Mouse (Mus musculus) forebrain, embryonic 12.5 days (tissue): ENCODE data around the gene Tent2. TPM values are rescaled to one million over a fixed set of nuclear protein-coding genes. Genes with fewer than 3 reads are reported as not detected.

Experiments used
- ATAC-seq: fragments of 200-750 bp; cut with Nextera tagmentation; 2 replicates; pipeline ENCODE4 v1.8.0; 2017; ENCODE audit warnings: moderate TSS enrichment; ENCODE audit not compliant: low FRiP score
- H3K27ac ChIP-seq: fragments of 300-500 bp; sonication (generic); 2 replicates; pipeline ENCODE4 v1.5.1; 2016; ENCODE audit warnings: mild to moderate bottlenecking
- H3K27me3 ChIP-seq: fragments of 300-500 bp; sonication (generic); 2 replicates; pipeline ENCODE4 v1.6.1; 2016; ENCODE audit warnings: mild to moderate bottlenecking
- H3K36me3 ChIP-seq: fragments of 300-500 bp; sonication (generic); replicated peaks from 2 replicates; pipeline ENCODE4 v1.6.1; 2016; ENCODE audit warnings: mild to moderate bottlenecking
- H3K4me1 ChIP-seq: fragments of 300-500 bp; sonication (generic); 2 replicates; pipeline ENCODE4 v1.6.1; 2016
- H3K4me2 ChIP-seq: fragments of 300-500 bp; sonication (generic); 2 replicates; pipeline ENCODE4 v1.6.1; 2016; ENCODE audit warnings: mild to moderate bottlenecking, moderate library complexity
- H3K4me3 ChIP-seq: fragments of 300-500 bp; sonication (generic); replicated peaks from 2 replicates; pipeline ENCODE4 v1.5.1; 2016; ENCODE audit warnings: mild to moderate bottlenecking
- H3K9ac ChIP-seq: fragments of 300-500 bp; sonication (generic); 2 replicates; pipeline ENCODE4 v1.6.1; 2016; ENCODE audit warnings: mild to moderate bottlenecking
- H3K9me3 ChIP-seq: fragments of 300-500 bp; sonication (generic); 2 replicates; pipeline ENCODE4 v1.6.1; 2016
- WGBS: fragments of 180-500 bp; shearing (Covaris S2); methylation state at CpG from one replicate; pipeline ENCODE4 v1.1.7; 2016; 5-methylcytosine and 5-hydroxymethylcytosine counted together
- polyA plus RNA-seq: library from polyadenylated mRNA; unstranded; fragments of >200 nt; fragmentation: Nextera tagmentation; extraction: Ambion mirVana; gene quantifications from 2 replicates; pipeline ENCODE4 v1.2.1, GENCODE M21; 2016

Gene Tent2
- polyA plus RNA-seq = 54.4 and 57.2 TPM in 2 replicates

DNA sequence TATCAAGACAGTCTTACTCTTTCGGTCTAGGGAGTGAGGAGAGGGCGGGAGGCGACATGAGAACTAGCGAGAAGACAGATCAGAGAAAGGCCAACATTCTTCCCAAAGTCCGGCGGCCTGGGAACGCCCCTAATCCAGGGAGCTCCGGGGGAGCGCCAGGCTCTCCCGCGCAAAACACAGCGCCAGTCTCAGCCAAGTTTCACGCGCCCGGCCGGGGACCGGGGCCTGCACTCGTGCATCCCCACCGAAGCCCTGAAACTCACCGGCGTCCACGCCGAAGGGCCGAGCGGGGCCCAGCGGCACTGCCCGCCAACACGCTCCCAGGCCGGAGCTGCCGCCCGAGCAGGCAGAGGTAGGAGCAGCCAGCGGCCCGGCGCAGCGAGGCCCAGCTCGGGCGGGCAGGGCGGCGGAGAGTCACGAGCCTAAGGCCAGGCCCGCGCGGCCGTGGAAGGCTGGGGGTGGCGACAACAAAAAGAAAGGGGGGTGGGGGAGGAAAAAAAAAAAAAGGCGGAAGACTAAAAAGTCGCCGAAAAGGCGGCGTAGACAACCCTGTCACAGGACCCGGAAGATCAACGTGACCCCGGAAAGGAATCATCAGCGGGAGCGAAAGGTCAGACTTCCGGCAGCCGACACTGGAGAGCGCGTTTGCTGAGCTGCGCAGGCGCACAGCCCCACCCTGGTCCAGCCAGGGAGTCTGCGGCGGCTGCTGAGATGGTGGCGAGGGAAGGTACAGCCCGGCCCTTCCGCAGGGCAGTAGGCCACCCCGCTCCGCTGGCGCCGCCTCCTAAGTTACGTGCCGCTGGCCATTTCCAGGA is at the start of gene Tent2:
TSS of gene Tent2 (minus strand) at position 555 of the 815 bp plus-strand sequence.
- H3K4me1 ChIP-seq = peaks cover 12% of the 10 kb centered on the region
- peak within 1 kb of the TSS; percentile 96 for H3K4me3 ChIP-seq
- peak within 1 kb of the TSS; percentile 71 for H3K4me2 ChIP-seq
- no peaks in the 10 kb centered on the region for H3K36me3 ChIP-seq
- peak; percentile 99 for ATAC-seq
- H3K27ac ChIP-seq = peak within 1 kb of the TSS; percentile 94
- peak within 1 kb of the TSS; percentile 95 for H3K9ac ChIP-seq
- no peaks in the 10 kb centered on the region for H3K9me3 ChIP-seq
- no peaks in the 10 kb centered on the region for H3K27me3 ChIP-seq
- WGBS = under 1% methylated on average over 65 of the region's 72 CpGs

DNA sequence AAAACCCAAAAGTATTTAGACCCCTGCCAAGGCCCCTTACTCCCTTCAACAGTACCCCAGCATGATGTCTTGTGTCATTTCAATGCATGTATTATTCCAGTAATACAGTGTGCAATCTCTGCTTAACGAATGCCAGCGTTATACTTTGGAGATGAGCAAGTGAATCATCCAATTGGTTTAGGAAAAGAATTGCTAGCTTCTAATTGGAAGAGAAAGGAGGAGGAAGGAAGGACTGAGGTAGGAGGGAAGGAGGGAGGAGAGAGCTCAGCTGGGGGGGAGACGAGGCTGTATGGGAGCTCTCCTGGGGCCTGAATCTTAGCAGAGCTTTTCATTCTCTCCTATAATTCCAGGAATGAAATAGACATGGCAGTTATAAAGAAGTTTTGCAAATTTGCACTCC is 49.0 kb upstream of the Tent2 start:
- WGBS = 21% methylated on average over 3 of the region's 3 CpGs
- no peaks in the 10 kb centered on the region for H3K4me1 ChIP-seq
- no peaks in the 10 kb centered on the region for H3K27me3 ChIP-seq

DNA sequence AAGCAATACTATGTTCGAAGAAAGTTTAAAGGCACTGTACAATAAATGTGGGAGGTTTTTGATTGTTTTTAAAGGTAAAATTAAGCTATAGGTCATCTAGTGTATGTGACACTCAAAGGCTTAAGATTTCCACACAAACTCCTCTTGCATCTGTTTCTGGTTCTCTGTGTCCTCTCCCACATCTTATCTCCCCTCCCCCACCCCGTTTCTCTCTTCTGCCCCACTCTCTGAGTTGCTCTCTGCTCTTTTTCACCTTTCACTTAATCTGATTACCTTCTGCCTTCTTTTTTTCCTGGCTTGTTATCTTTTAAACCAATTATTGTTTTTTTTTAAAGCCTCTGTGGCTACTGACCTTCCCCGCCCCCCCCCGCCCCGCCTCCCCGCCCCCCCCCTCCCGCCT is 47.4 kb upstream of the Tent2 start:
- H3K9me3 ChIP-seq = no peaks in the 10 kb centered on the region
- H3K9ac ChIP-seq = no peak overlapping the region
- no peaks in the 10 kb centered on the region for H3K36me3 ChIP-seq
- H3K4me1 ChIP-seq = no peaks in the 10 kb centered on the region
- H3K27me3 ChIP-seq = no peaks in the 10 kb centered on the region
- no peak overlapping the region for H3K4me3 ChIP-seq
- WGBS = 45% methylated on average over 3 of the region's 7 CpGs
- no peak overlapping the region for H3K4me2 ChIP-seq
- ATAC-seq = no peak
- no peak overlapping the region for H3K27ac ChIP-seq

More for the DNA sequence above, 49.0 kb upstream of the Tent2 start:
- Histone ChIP-seq H3K36me3 (no peaks in the 10 kb centered on the region), H3K9ac (no peak overlapping the region), H3K9me3 (no peaks in the 10 kb centered on the region), H3K27ac (no peak overlapping the region), H3K4me2 (no peak overlapping the region), H3K4me3 (no peak overlapping the region)
- ATAC-seq = no peak

DNA sequence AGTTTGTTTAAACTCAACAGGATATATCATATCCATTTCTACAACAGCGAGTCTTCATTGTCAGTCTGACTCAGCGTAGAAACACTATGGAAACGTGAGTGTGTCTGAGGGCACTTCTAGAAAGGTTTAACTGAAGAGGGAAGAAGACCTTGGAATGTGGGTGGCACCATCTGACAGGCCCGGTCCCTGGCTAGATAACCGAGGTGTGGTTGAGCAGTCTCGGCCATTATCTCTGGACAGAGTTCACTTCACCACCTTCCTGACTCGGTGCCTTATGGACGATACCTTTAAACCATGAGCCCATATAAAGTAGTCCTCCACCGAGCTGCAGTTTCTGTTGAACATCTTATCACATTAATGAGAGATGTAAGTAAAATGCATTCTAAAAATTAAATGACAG is 46.9 kb upstream of the Tent2 start:
- H3K9me3 ChIP-seq = no peaks in the 10 kb centered on the region
- H3K4me1 ChIP-seq = no peaks in the 10 kb centered on the region
- H3K9ac ChIP-seq = no peak overlapping the region
- no peak for ATAC-seq
- H3K4me2 ChIP-seq = no peak overlapping the region
- H3K4me3 ChIP-seq = no peak overlapping the region
- WGBS = 80% methylated on average over 9 of the region's 9 CpGs
- H3K27ac ChIP-seq = no peak overlapping the region
- no peaks in the 10 kb centered on the region for H3K27me3 ChIP-seq
- no peaks in the 10 kb centered on the region for H3K36me3 ChIP-seq

DNA sequence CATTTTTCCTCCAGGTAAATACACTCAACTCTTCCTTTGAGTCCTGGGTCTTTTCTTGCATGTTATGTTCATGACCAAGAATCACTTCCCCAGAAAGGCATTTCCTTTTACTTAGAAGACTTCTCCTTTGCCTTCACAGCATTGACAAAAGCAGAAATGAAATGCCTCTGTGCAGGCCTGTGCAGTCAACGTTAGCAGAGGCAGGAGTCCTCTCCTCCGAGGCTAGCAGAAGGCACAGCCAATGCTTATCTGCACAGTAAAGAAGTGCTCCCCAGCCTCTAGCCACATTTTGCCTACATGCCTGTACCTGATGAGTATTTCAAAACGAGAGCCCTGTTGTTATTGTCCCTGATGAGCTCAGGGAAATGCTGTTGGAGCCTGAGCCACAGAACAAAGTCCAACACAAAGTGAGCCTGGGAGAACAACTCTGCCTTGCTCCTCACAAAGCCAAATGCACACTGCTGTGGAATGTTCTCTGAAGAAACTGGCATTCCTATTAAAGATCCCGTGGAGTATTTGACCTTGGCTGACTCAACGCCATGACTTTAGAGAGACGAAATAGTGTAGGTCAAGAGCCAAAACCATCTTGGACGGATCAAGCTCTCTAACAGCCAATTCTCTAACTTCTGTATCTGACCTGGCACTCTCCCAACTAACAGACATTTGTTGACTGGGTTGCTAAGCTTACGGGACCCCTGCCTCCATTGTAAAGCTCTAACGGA is 45.7 kb upstream of the Tent2 start:
- no peaks in the 10 kb centered on the region for H3K27me3 ChIP-seq
- no peak for ATAC-seq
- H3K4me1 ChIP-seq = no peaks in the 10 kb centered on the region
- no peak overlapping the region for H3K27ac ChIP-seq
- no peaks in the 10 kb centered on the region for H3K36me3 ChIP-seq
- no peak overlapping the region for H3K9ac ChIP-seq
- H3K9me3 ChIP-seq = no peaks in the 10 kb centered on the region
- H3K4me3 ChIP-seq = no peak overlapping the region
- WGBS = 84% methylated on average over 9 of the region's 9 CpGs
- no peak overlapping the region for H3K4me2 ChIP-seq

DNA sequence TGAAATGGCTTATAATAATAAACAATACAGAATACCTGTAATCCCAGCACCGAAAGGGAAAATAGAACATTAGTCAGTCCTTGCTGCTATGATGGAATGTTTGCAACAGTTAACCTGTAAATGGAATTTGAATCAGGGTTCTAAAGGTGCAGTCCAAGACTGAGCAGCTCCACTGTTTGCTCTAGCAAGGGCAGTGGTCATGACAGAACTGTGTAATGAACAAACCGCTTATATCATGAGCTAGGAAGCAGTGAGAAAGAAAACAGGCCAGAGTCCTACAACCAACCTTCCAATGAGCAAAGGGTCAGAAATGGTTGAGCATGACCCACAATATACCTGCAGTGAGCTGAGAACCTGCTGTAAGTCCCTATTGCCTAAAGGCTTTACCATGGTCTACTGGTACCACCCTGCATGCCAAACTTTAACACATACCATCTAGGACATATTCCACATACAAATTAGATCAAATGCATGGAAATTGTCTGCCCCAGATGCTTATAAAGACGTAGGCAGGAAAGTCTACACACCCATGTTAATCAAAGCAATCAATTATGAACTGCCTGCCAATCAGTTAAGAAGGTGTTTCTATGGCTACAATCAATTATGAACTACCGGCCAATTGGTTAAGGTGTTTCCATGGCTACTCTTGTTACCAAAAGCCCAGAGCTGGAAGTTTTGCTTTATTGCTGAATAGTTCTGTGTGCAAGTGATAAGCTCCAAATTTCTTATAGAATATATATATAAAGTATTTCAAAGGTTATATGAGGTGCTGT is 42.3 kb upstream of the Tent2 start:
- Histone ChIP-seq H3K4me1 (no peaks in the 10 kb centered on the region), H3K9ac (no peak overlapping the region), H3K36me3 (no peaks in the 10 kb centered on the region), H3K27me3 (no peaks in the 10 kb centered on the region), H3K27ac (no peak overlapping the region), H3K4me3 (no peak overlapping the region), H3K4me2 (no peak overlapping the region), H3K9me3 (no peaks in the 10 kb centered on the region)
- WGBS = 81% methylated on average over 4 of the region's 4 CpGs
- ATAC-seq = no peak

DNA sequence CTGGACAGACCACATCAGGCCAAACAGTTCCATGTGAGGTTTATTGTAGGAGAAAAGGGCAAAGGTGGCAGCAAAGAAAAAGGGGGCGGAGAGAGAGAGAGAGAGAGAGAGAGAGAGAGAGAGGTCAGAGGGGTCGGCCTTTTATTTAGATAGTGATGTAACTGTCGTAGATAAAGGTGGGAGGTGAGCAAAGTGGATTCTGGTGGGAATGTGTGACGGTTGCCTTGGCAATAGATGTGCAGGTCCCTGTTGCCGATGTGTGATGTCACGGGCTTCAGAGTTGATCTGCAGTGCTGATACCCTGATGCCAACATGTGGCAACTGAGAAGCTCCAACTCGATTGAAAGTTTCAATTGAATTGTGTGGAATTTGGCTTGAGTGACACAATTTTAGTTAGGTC is 40.1 kb upstream of the Tent2 start:
- 92% methylated on average over 7 of the region's 7 CpGs for WGBS
- H3K27me3 ChIP-seq = no peaks in the 10 kb centered on the region
- H3K36me3 ChIP-seq = no peaks in the 10 kb centered on the region
- no peaks in the 10 kb centered on the region for H3K9me3 ChIP-seq
- H3K27ac ChIP-seq = no peak overlapping the region
- H3K4me1 ChIP-seq = no peaks in the 10 kb centered on the region
- no peak overlapping the region for H3K9ac ChIP-seq
- H3K4me2 ChIP-seq = no peak overlapping the region
- ATAC-seq = no peak
- no peak overlapping the region for H3K4me3 ChIP-seq

DNA sequence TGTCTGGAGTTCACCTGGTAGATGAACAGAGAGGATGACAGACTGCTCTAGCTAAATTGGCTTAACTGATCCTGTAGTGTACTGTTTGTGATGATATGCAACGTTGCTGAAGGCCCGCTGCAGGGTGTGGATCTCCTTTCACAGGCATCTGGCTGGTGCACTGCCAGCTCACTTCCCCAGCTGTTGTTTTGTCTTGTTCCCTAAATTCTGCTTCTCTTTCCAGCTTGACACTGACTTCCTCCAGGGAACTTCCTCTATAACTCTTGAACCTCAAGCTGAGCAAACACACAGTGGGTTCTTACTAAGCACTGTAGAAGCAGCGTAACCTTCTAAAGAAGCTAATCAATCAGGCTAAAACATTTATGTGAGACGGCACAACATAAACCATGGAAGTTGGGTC is 38.8 kb upstream of the Tent2 start:
- Histone ChIP-seq H3K4me2 (no peak overlapping the region), H3K4me3 (no peak overlapping the region), H3K9me3 (no peaks in the 10 kb centered on the region), H3K4me1 (no peaks in the 10 kb centered on the region), H3K27me3 (no peaks in the 10 kb centered on the region), H3K9ac (no peak overlapping the region), H3K27ac (no peak overlapping the region), H3K36me3 (no peaks in the 10 kb centered on the region)
- WGBS = 85% methylated on average over 4 of the region's 4 CpGs
- ATAC-seq = no peak

DNA sequence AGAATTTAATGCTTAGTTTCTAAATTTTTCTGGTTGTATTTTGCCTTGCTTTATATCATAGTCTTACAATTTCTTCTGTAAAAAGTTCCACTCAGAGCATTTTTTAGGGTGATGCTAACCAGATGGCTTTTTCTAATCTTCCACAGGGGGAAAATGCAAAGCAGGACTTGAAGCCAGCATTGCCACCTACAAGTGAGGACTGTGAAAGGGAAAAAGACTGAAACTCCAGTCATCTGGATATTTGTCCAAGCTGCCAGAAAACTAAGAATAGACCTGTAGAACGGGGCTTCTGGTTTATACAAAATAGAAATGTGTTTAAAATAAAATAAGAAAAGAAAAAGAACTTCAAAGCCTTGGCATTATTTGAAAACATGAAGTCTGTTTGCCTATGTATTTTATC is 19.6 kb upstream of the Tent2 start:
- Histone ChIP-seq H3K27ac (no peak overlapping the region), H3K4me2 (no peak overlapping the region), H3K4me3 (no peak overlapping the region), H3K27me3 (no peaks in the 10 kb centered on the region), H3K36me3 (no peaks in the 10 kb centered on the region), H3K9me3 (no peaks in the 10 kb centered on the region), H3K9ac (no peak overlapping the region), H3K4me1 (no peaks in the 10 kb centered on the region)
- 86% methylated on average over 1 of the region's 1 CpGs for WGBS
- ATAC-seq = no peak

DNA sequence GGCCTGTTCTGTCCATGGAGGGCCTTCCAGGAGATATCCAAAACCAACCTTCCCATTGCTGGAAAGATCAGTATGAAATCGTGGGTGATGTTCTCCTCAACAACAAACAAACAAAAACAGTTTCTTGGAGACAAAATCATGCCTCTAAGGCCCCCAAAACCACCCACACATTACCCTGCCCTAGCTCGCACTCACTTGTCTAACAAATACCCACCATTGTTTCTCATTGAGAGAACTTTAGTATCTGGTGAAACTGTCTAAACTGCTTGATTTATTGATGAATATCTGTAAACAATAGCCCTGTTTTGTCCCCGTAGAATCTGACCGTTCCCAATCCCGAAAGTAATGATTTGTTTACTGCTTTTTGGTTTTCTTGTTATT is 451 bp upstream of the Tent2 start:
- H3K27ac ChIP-seq = peak overlapping the region; percentile 94
- 72% methylated on average over 5 of the region's 5 CpGs for WGBS
- peak overlapping the region; percentile 95 for H3K9ac ChIP-seq
- ATAC-seq = peak; percentile 50; the same call in 1 of the 2 replicates
- H3K4me1 ChIP-seq = peaks cover 12% of the 10 kb centered on the region
- H3K27me3 ChIP-seq = no peaks in the 10 kb centered on the region
- peak overlapping the region; percentile 96 for H3K4me3 ChIP-seq
- no peaks in the 10 kb centered on the region for H3K9me3 ChIP-seq
- peak overlapping the region; percentile 71 for H3K4me2 ChIP-seq
- H3K36me3 ChIP-seq = no peaks in the 10 kb centered on the region

DNA sequence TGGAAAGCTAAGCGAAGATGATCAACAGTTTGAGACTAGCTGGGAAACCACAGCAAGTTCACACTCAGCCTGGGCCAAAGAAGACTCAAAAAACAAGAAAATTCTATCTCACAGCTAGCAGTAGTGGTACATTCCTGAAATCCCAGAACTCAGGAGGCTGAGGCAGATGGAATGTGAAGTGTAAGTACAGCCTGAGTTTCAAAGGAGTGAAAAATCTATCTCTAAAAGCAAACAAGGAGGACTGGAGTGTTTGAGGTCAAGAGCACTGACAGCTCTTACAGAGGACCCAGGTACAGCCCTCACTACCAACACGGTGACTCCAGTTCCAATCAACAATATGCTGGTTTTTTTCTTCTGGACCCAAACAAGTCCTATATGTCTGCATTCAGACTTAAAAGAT is 2.8 kb downstream of the Tent2 start:
- Histone ChIP-seq H3K36me3 (no peaks in the 10 kb centered on the region), H3K4me3 (no peak overlapping the region), H3K9ac (no peak overlapping the region), H3K27me3 (no peaks in the 10 kb centered on the region), H3K4me1 (peaks cover 12% of the 10 kb centered on the region), H3K27ac (no peak overlapping the region), H3K4me2 (no peak overlapping the region), H3K9me3 (no peaks in the 10 kb centered on the region)
- 91% methylated on average over 2 of the region's 2 CpGs for WGBS
- ATAC-seq = no peak

DNA sequence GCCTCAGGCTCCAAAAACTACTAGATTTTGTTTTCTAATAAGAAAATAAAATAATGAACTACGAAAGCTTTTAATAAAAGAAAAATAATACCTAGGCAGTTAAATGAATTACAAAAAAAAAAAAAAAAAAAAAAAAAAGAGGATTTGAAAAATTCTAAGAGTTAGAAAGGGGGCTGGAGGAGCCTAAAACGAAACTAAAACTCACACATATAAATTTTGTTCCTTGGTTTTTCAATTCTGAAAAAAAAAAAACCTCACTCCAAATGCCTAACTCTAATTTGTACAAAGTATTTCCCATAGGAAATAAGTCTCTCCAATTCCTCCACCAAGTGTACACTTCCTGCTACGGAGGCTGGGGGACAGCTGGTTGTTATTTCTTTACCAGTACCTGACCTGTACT is 3.4 kb downstream of the Tent2 start:
- no peaks in the 10 kb centered on the region for H3K9me3 ChIP-seq
- WGBS = 96% methylated on average over 3 of the region's 3 CpGs
- no peak overlapping the region for H3K9ac ChIP-seq
- H3K4me2 ChIP-seq = no peak overlapping the region
- H3K27me3 ChIP-seq = no peaks in the 10 kb centered on the region
- H3K27ac ChIP-seq = no peak overlapping the region
- no peak for ATAC-seq
- peaks cover 12% of the 10 kb centered on the region for H3K4me1 ChIP-seq
- H3K4me3 ChIP-seq = no peak overlapping the region
- 0 out of 2 replicates have a peak, but pooled peaks cover 3% of the 10 kb centered on the region for H3K36me3 ChIP-seq
